ENCODE assay signal across 24 mouse cellular contexts in the genomic region with DNA sequence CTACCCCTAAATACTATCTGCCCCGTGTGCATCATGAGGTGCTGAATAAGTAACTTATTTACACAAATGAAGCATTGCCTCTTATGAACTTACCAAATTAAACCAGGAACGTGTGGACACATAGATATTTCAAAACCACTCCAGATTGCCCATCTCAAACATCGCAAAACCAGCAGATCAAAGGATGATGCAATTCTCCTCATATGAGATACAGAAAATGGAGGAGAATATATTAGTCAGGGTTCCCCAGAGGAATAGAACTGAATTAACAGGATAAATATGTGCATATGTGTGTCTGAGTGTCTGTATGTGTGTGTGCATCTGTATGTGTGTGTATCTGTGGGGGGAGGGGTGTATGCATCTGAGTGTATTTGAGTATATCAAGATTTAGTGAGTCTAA. TPM values are rescaled to one million over a fixed set of nuclear protein-coding genes. Genes with fewer than 3 reads are reported as not detected.
DNase-seq lines count a peak whose midpoint lies in the region; ATAC-seq and TF ChIP-seq lines count a peak whose summit lies in the region.
"Had no signal": no experiment of that assay in that cellular context is flagged by ENCODE, and none has a peak within 500 bp of the region (broad histone marks: within the 10 kb centered on the region; RNA-seq: fewer than 3 reads in every experiment).

No protein-coding gene starts in this region.

- H3K4me1 ChIP-seq in lung, postnatal 0 days (ENCODE audit: insufficient read depth, low read depth, low read length), result no peaks in the 10 kb centered on the region
- no peaks in the 10 kb centered on the region for H3K4me1 ChIP-seq in midbrain, embryonic 13.5 days (replicated peaks)
- H3K4me1 ChIP-seq: forebrain, embryonic 15.5 days had no signal

- H3K4me3 ChIP-seq in lung, postnatal 0 days (ENCODE audit: low read depth, low read length), result no peak overlapping the region
- no peak overlapping the region for H3K4me3 ChIP-seq in myocyte
- H3K4me3 ChIP-seq in midbrain, embryonic 13.5 days (replicated peaks), result no peak overlapping the region
- H3K4me3 ChIP-seq: embryonic facial prominence, embryonic 10.5 days; embryonic facial prominence, embryonic 12.5 days; forebrain, embryonic 13.5 days; forebrain, embryonic 15.5 days had no signal

- no peak for TF ChIP-seq CTCF in lung, postnatal 0 days (IDR thresholded peaks at IDR 0.05)

- H3K79me2 ChIP-seq in myocyte (ENCODE audit: control insufficient read depth, insufficient read depth), result no peaks in the 10 kb centered on the region

- WGBS in lung, postnatal 0 days, result 57% methylated on average over 3 of the region's 3 CpGs
- WGBS in midbrain, embryonic 13.5 days, result 82% methylated on average over 3 of the region's 3 CpGs

- no peak overlapping the region for H3ac ChIP-seq in myocyte (ENCODE audit: control insufficient read depth, insufficient read length)

- H3K27ac ChIP-seq in lung, postnatal 0 days (ENCODE audit: low read length), result no peak overlapping the region
- no peak overlapping the region for H3K27ac ChIP-seq in midbrain, embryonic 13.5 days
- H3K27ac ChIP-seq: embryonic facial prominence, embryonic 10.5 days; embryonic facial prominence, embryonic 12.5 days; forebrain, embryonic 13.5 days; forebrain, embryonic 15.5 days had no signal

- H3K36me3 ChIP-seq in lung, postnatal 0 days (ENCODE audit: insufficient read depth, low read length), result no peaks in the 10 kb centered on the region
- no peaks in the 10 kb centered on the region for H3K36me3 ChIP-seq in myocyte (ENCODE audit: control insufficient read depth, insufficient read depth)
- no peaks in the 10 kb centered on the region for H3K36me3 ChIP-seq in midbrain, embryonic 13.5 days
- H3K36me3 ChIP-seq: embryonic facial prominence, embryonic 10.5 days; embryonic facial prominence, embryonic 12.5 days; forebrain, embryonic 15.5 days; G1E had no signal

- TF ChIP-seq POLR2A in myocyte (IDR thresholded peaks at IDR 0.05; ENCODE audit: insufficient read length, low read depth), result no peak

- no peak overlapping the region for H3K9ac ChIP-seq in lung, postnatal 0 days (replicated peaks; ENCODE audit: low read depth)
- no peak overlapping the region for H3K9ac ChIP-seq in midbrain, embryonic 13.5 days (replicated peaks)
- H3K9ac ChIP-seq: embryonic facial prominence, embryonic 12.5 days; forebrain, embryonic 13.5 days; forebrain, embryonic 15.5 days; forebrain, postnatal 0 days had no signal

- ATAC-seq in lung, postnatal 0 days, result no peak
- peak; percentile 30; the same call in 1 of the 2 replicates for ATAC-seq in megakaryocyte, adult 5-6 weeks (ENCODE audit: poor library complexity, severe bottlenecking)
- ATAC-seq in midbrain, embryonic 13.5 days, result no peak
- ATAC-seq: CD4-positive, CD25-positive, alpha-beta regulatory T cell, adult 4 months; forebrain, embryonic 13.5 days; forebrain, embryonic 15.5 days; forebrain, postnatal 0 days had no signal

- no peaks in the 10 kb centered on the region for H3K27me3 ChIP-seq in lung, postnatal 0 days (replicated peaks; ENCODE audit: insufficient read depth, low read length)
- no peaks in the 10 kb centered on the region for H3K27me3 ChIP-seq in myocyte (ENCODE audit: control insufficient read depth, insufficient read depth, insufficient read length)
- no peaks in the 10 kb centered on the region for H3K27me3 ChIP-seq in midbrain, embryonic 13.5 days
- H3K27me3 ChIP-seq: CH12.LX; embryonic facial prominence, embryonic 12.5 days; forebrain, embryonic 13.5 days; forebrain, embryonic 15.5 days had no signal

- DNase-seq in lung, postnatal 0 days (ENCODE audit: low spot score), result peak; percentile 41
- DNase-seq in lung, postnatal 36 days, result no peak
- DNase-seq in NIH3T3 (ENCODE audit: low read depth), result peak; percentile 58
- no peak for DNase-seq in adrenal gland, adult (ENCODE audit: inconsistent age in 2 of 2, low spot score in 1 of 2)
- DNase-seq in kidney, postnatal 25 days, result no peak
- DNase-seq: adrenal gland, adult 8-10 months; adrenal gland, postnatal 14 days; B cell, adult 2 months; cerebellum, adult 11 months; cerebellum, adult 18-20 months; cerebellum, adult 9-10 months; cerebellum, postnatal 10 days; cerebellum, postnatal 25 days; forebrain, postnatal 0 days had no signal

- H3K4me2 ChIP-seq in lung, postnatal 0 days (replicated peaks; ENCODE audit: low read depth, low read length), result no peak overlapping the region
- H3K4me2 ChIP-seq in myocyte (ENCODE audit: low read depth), result no peak overlapping the region
- H3K4me2 ChIP-seq in midbrain, embryonic 13.5 days (replicated peaks), result no peak overlapping the region
- H3K4me2 ChIP-seq: embryonic facial prominence, embryonic 12.5 days; forebrain, embryonic 13.5 days; forebrain, embryonic 15.5 days had no signal

- no peaks in the 10 kb centered on the region for H3K9me3 ChIP-seq in lung, postnatal 0 days (ENCODE audit: low read length)
- H3K9me3 ChIP-seq in midbrain, embryonic 13.5 days, result no peaks in the 10 kb centered on the region
- H3K9me3 ChIP-seq: embryonic facial prominence, embryonic 10.5 days; embryonic facial prominence, embryonic 12.5 days; forebrain, embryonic 13.5 days; forebrain, embryonic 15.5 days; G1E had no signal

- no peak for TF ChIP-seq EP300 in lung, postnatal 0 days (IDR thresholded peaks at IDR 0.05)

TF ChIP-seq in myocyte, 11 proteins besides CTCF, POLR2A, EP300 and RAD21:
- TF ChIP-seq MYOD1 (IDR thresholded peaks at IDR 0.05; ENCODE audit: control insufficient read depth in 1 of 3, insufficient read length in 2 of 3, low read depth in 2 of 3) (no peak), CEBPB (IDR thresholded peaks at IDR 0.05; ENCODE audit: insufficient read depth, poor library complexity, severe bottlenecking) (peak; percentile 44; the same call in 1 of the 2 replicates), USF1 (IDR thresholded peaks at IDR 0.05; ENCODE audit: low read depth) (no peak), POLR2AphosphoS2 (IDR thresholded peaks at IDR 0.05; ENCODE audit: insufficient read length, low read depth) (no peak), MAX (IDR thresholded peaks at IDR 0.05; ENCODE audit: low read depth) (no peak), MYOG (IDR thresholded peaks at IDR 0.05; ENCODE audit: control insufficient read depth in 1 of 3, insufficient read depth in 1 of 3, insufficient read length in 2 of 3, low read depth in 2 of 3) (no peak)

RNA-seq across cellular contexts. Expression of a gene that starts 6.2 kb away (rescaled TPM):
- 21.8 and 25.6 TPM in 2 replicates for polyA plus RNA-seq in lung, postnatal 0 days (2015; fragmentation: Nextera tagmentation; extraction: Ambion mirVana)
- 41.7 and 51.1 TPM in 2 replicates for total RNA-seq in megakaryocyte, adult 5-6 weeks (2015)
- total RNA-seq in megakaryocyte, adult 5-6 weeks (2017), result 68.3 and 71.2 TPM in 2 replicates
- 4.9 TPM for polyA plus RNA-seq in myocyte (2012; fragmentation: generic; extraction: Trizol)
- polyA plus RNA-seq in midbrain, embryonic 13.5 days (2015; fragmentation: Nextera tagmentation; extraction: Ambion mirVana), result 4.8 and 5.0 TPM in 2 replicates

Comparison
In these comparisons a context has a peak if more than half of its experiments do, and no peak if none do; other contexts are left out.
1. DNase-seq: peak in lung, postnatal 0 days (single experiment) and NIH3T3 (single experiment); none in lung, postnatal 36 days (single experiment), adrenal gland, adult (0 of 2) and kidney, postnatal 25 days (0 of 2).